Mouse (Mus musculus): ENCODE results near the gene Scfd2. TPM values are rescaled to one million over a fixed set of nuclear protein-coding genes. Genes with fewer than 3 reads are reported as not detected.
A peak's percentile ranks its signal among the peaks of the same experiment; 100 is the strongest.

The Scfd2 gene
- polyA plus RNA-seq, 1 experiment from 2014 or later, result 19.7 TPM

DNA sequence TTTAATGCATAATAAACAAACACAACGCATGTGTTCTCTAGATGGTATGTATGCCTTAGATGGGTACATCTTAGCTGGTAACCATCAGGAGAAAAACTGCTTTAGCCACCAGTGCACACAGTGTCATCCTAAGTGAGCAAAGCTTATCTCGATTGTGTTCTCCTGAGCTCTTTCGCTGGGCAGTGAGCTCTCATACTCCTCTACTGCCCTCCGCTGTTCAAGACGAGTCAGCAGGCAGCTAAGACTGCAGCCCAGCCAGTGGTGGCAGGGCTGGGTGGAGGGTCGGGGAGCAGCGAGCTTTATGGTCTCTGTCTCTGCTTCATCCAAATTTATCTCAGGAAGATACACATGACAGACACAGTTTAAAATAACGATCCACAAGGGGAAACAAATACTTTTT is 248.0 kb downstream of the Scfd2 start:
- ATAC-seq (ENCODE audit: insufficient read depth, low FRiP score, low read depth), result no peak
- H3K27ac ChIP-seq, result no peak overlapping the region
- H3K9me3 ChIP-seq, result no peaks in the 10 kb centered on the region
- no peak overlapping the region for H3K9ac ChIP-seq
- 37% methylated on average over 8 of the region's 8 CpGs for WGBS
- H3K4me3 ChIP-seq (replicated peaks), result no peak overlapping the region
- no peaks in the 10 kb centered on the region for H3K36me3 ChIP-seq
- no peaks in the 10 kb centered on the region for H3K27me3 ChIP-seq (replicated peaks)
- 0 out of 2 replicates have a peak, but pooled peaks cover 3% of the 10 kb centered on the region for H3K4me1 ChIP-seq
- H3K4me2 ChIP-seq, result no peak overlapping the region

- Histone ChIP-seq H3K4me3 (replicated peaks) (no peak overlapping the region), H3K9me3 (no peaks in the 10 kb centered on the region), H3K4me2 (no peak overlapping the region), H3K9ac (no peak overlapping the region), H3K4me1 (0 out of 2 replicates have a peak, but pooled peaks cover 9% of the 10 kb centered on the region), H3K27ac (no peak overlapping the region), H3K27me3 (replicated peaks) (no peaks in the 10 kb centered on the region), H3K36me3 (no peaks in the 10 kb centered on the region)
- no peak for ATAC-seq (ENCODE audit: insufficient read depth, low FRiP score, low read depth)
- WGBS, result 76% methylated on average over 8 of the region's 8 CpGs
Measured at GRCm38 (mm10) chr5:74281480-74281879, 250.1 kb downstream of the Scfd2 start.

GRCm38 (mm10) chr5:74279673-74280072 is 251.9 kb downstream of the Scfd2 start:
- Histone ChIP-seq H3K4me3 (replicated peaks) (no peak overlapping the region), H3K9ac (no peak overlapping the region), H3K27ac (no peak overlapping the region), H3K4me2 (no peak overlapping the region), H3K4me1 (0 out of 2 replicates have a peak, but pooled peaks cover 6% of the 10 kb centered on the region), H3K36me3 (no peaks in the 10 kb centered on the region), H3K27me3 (replicated peaks) (no peaks in the 10 kb centered on the region), H3K9me3 (no peaks in the 10 kb centered on the region)
- WGBS, result 61% methylated on average over 7 of the region's 7 CpGs
- no peak for ATAC-seq (ENCODE audit: insufficient read depth, low FRiP score, low read depth)

GRCm38 (mm10) chr5:74278428-74278827 is 253.1 kb downstream of the Scfd2 start:
- H3K4me1 ChIP-seq, result peaks cover 11% of the 10 kb centered on the region; the same call in 1 of the 2 replicates
- no peaks in the 10 kb centered on the region for H3K9me3 ChIP-seq
- 76% methylated on average over 7 of the region's 7 CpGs for WGBS
- no peak overlapping the region for H3K4me2 ChIP-seq
- H3K27ac ChIP-seq, result no peak overlapping the region
- H3K4me3 ChIP-seq (replicated peaks), result no peak overlapping the region
- H3K27me3 ChIP-seq (replicated peaks), result no peaks in the 10 kb centered on the region
- no peaks in the 10 kb centered on the region for H3K36me3 ChIP-seq
- no peak for ATAC-seq (ENCODE audit: insufficient read depth, low FRiP score, low read depth)
- no peak overlapping the region for H3K9ac ChIP-seq

- no peaks in the 10 kb centered on the region for H3K9me3 ChIP-seq
- 0% methylated on average over 3 of the region's 3 CpGs for WGBS
- peak; percentile 54; the same call in 1 of the 2 replicates for ATAC-seq (ENCODE audit: insufficient read depth, low FRiP score, low read depth)
- H3K9ac ChIP-seq, result no peak overlapping the region
- peaks cover 12% of the 10 kb centered on the region; the same call in 1 of the 2 replicates for H3K4me1 ChIP-seq
- H3K4me2 ChIP-seq, result no peak overlapping the region
- no peaks in the 10 kb centered on the region for H3K36me3 ChIP-seq
- no peaks in the 10 kb centered on the region for H3K27me3 ChIP-seq (replicated peaks)
- no peak overlapping the region for H3K4me3 ChIP-seq (replicated peaks)
- H3K27ac ChIP-seq, result peak overlapping the region; percentile 10; the same call in 1 of the 2 replicates
Measured at GRCm38 (mm10) chr5:74277712-74278111, 253.8 kb downstream of the Scfd2 start.

DNA sequence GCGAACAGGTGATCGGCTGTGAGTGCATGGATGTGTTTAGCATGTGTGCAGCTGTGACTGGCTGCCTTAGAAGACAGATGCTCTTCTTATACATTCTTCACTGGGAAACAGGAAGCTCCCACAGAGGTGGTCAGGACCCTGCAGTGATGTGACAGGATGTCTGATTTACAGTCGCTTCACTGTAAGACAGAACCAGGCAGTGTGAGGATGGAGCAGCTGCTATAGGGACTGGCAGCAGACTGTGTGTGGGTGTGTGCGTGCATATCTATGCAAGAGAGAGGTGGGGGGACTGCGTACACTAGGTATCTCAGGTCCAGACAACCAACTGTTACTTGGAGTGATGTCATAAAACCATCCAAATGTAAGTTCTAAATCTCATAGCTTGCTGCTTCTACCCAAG is 254.3 kb downstream of the Scfd2 start:
- no peak overlapping the region for H3K4me2 ChIP-seq
- no peaks in the 10 kb centered on the region for H3K36me3 ChIP-seq
- no peak for ATAC-seq (ENCODE audit: insufficient read depth, low FRiP score, low read depth)
- peaks cover 12% of the 10 kb centered on the region; the same call in 1 of the 2 replicates for H3K4me1 ChIP-seq
- no peaks in the 10 kb centered on the region for H3K27me3 ChIP-seq (replicated peaks)
- H3K9me3 ChIP-seq, result no peaks in the 10 kb centered on the region
- no peak overlapping the region for H3K9ac ChIP-seq
- no peak overlapping the region for H3K4me3 ChIP-seq (replicated peaks)
- WGBS, result 73% methylated on average over 5 of the region's 5 CpGs
- peak overlapping the region; percentile 10; the same call in 1 of the 2 replicates for H3K27ac ChIP-seq

DNA sequence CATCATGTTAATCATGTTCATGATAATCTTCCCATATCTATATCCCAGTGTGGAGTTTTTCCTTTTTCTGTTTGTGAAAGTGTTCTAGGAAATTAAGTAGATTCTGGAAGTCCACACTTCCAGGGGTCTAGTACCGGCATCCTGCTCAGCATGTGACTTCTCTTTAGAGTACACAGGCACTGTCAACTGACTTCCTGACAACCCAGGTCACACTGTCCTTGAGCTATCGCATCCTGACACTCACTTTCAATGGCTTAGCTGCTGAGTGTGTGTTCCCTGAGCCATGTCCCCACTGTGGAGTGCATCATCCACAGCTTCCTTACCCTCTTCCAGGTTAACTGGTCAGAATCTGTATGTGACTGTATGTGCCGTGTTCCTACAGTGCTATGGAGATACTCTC is 258.2 kb downstream of the Scfd2 start:
- no peaks in the 10 kb centered on the region for H3K9me3 ChIP-seq
- H3K27me3 ChIP-seq (replicated peaks), result no peaks in the 10 kb centered on the region
- WGBS, result 79% methylated on average over 3 of the region's 3 CpGs
- no peak overlapping the region for H3K27ac ChIP-seq
- H3K9ac ChIP-seq, result no peak overlapping the region
- no peaks in the 10 kb centered on the region for H3K36me3 ChIP-seq
- no peak overlapping the region for H3K4me3 ChIP-seq (replicated peaks)
- H3K4me1 ChIP-seq, result peaks cover 12% of the 10 kb centered on the region; the same call in 1 of the 2 replicates
- no peak overlapping the region for H3K4me2 ChIP-seq
- no peak for ATAC-seq (ENCODE audit: insufficient read depth, low FRiP score, low read depth)

GRCm38 (mm10) chr5:74267736-74268369 is 263.7 kb downstream of the Scfd2 start:
- no peak overlapping the region for H3K27ac ChIP-seq
- no peaks in the 10 kb centered on the region for H3K9me3 ChIP-seq
- ATAC-seq (ENCODE audit: insufficient read depth, low FRiP score, low read depth), result no peak
- H3K36me3 ChIP-seq, result no peaks in the 10 kb centered on the region
- H3K4me2 ChIP-seq, result no peak overlapping the region
- peaks cover 17% of the 10 kb centered on the region; the same call in 1 of the 2 replicates for H3K4me1 ChIP-seq
- H3K27me3 ChIP-seq (replicated peaks), result no peaks in the 10 kb centered on the region
- no peak overlapping the region for H3K4me3 ChIP-seq (replicated peaks)
- WGBS, result 73% methylated on average over 5 of the region's 5 CpGs
- H3K9ac ChIP-seq, result no peak overlapping the region

DNA sequence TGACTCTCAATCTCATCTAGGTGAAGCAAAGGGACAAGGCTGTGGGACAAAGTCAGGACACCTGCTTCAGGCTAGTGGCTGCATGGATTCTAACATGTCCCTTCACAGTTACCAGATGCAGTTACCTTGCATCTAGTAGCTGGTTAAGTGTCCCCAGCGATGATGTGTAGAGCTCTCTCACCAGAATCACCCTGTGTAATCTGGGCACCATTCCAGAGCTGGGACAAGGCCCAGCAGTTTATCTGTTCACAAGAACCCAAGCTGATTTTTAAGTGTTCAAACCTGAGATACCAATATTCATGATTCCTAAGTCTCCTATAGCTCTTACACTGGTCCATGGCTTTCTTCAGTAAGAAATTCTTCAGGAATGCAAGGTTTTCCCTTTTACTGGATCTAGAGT is 264.4 kb downstream of the Scfd2 start:
- 78% methylated on average over 1 of the region's 1 CpGs for WGBS
- no peak overlapping the region for H3K9ac ChIP-seq
- peaks cover 17% of the 10 kb centered on the region; the same call in 1 of the 2 replicates for H3K4me1 ChIP-seq
- no peaks in the 10 kb centered on the region for H3K36me3 ChIP-seq
- H3K4me2 ChIP-seq, result no peak overlapping the region
- H3K9me3 ChIP-seq, result no peaks in the 10 kb centered on the region
- no peak overlapping the region for H3K4me3 ChIP-seq (replicated peaks)
- no peaks in the 10 kb centered on the region for H3K27me3 ChIP-seq (replicated peaks)
- H3K27ac ChIP-seq, result no peak overlapping the region
- no peak for ATAC-seq (ENCODE audit: insufficient read depth, low FRiP score, low read depth)

DNA sequence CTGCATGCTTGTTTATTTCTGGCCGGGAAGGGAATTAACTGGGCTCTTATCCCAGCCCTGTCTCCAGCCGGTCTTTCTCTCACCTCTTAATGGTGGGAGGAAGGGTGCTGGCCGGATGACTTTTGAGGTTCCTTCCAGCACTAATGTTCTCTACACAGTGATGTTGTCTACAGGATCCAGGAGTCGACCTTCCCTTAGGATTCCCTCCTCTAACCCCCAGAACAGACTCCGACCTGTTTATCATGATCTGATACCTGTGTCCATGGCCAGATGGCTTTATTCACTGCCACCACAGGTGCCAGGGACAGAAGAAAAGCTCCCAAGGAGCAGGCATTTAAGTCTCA is 265.1 kb downstream of the Scfd2 start:
- 0 out of 2 replicates have a peak overlapping the region, but pooled peaks have one; percentile 1 for H3K27ac ChIP-seq
- no peak for ATAC-seq (ENCODE audit: insufficient read depth, low FRiP score, low read depth)
- peaks cover 19% of the 10 kb centered on the region; the same call in 1 of the 2 replicates for H3K4me1 ChIP-seq

DNA sequence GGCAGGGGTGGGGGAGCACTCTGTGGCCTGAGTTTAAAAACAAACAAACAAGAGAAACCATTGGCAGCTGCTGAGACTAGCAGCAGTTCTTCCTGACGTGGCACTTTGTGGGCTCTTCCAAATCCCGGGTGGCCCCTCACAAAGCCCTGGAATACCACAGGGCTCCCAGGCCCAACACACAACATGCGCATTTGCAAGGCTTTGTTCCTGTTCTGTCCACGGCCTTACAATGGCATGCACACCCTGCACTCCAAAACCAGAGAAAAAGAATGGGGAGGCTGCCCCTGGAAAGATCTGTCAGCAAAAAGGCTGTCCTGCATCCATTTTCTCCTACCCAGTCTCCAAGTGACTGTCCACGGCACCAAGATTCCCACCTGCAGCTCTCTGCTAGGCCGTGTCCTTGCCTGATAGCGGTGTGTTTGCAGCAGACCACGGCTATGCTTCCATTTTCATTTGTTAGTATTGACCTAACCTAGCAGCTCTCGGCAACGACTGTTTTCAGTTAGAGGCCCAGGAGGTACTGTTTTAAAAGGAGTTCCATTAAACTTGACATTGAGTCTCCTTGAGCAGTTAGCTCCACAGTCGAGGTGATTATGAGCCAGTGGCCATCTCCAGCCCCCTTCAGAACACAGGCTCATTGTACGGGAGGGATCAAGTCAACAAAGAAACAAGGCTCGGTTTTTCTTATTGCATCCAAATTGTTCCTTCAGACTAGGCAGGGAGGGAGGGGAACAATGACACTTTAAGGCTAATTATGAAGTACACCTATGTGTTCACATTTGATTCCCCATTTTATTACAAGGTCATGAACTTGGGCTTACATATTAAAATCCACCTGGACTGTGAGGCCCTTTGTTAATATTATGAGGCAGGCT is 265.7 kb downstream of the Scfd2 start:
- Histone ChIP-seq H3K36me3 (no peaks in the 10 kb centered on the region), H3K9me3 (no peaks in the 10 kb centered on the region), H3K4me3 (replicated peaks) (no peak overlapping the region), H3K9ac (no peak overlapping the region), H3K4me1 (peaks cover 21% of the 10 kb centered on the region; the same call in 1 of the 2 replicates), H3K27me3 (replicated peaks) (no peaks in the 10 kb centered on the region), H3K4me2 (no peak overlapping the region), H3K27ac (0 out of 2 replicates have a peak overlapping the region, but pooled peaks have one; percentile 1)
- WGBS, result 46% methylated on average over 13 of the region's 13 CpGs
- no peak for ATAC-seq (ENCODE audit: insufficient read depth, low FRiP score, low read depth)

More for the DNA sequence above, 265.1 kb downstream of the Scfd2 start:
- Histone ChIP-seq H3K4me3 (replicated peaks) (no peak overlapping the region), H3K4me2 (no peak overlapping the region), H3K9me3 (no peaks in the 10 kb centered on the region), H3K27me3 (replicated peaks) (no peaks in the 10 kb centered on the region), H3K9ac (no peak overlapping the region), H3K36me3 (no peaks in the 10 kb centered on the region)
- WGBS, result 37% methylated on average over 5 of the region's 5 CpGs

- ATAC-seq (ENCODE audit: insufficient read depth, low FRiP score, low read depth), result no peak
- no peaks in the 10 kb centered on the region for H3K36me3 ChIP-seq
- WGBS, result 72% methylated on average over 6 of the region's 6 CpGs
- peaks cover 27% of the 10 kb centered on the region for H3K4me1 ChIP-seq
- H3K9ac ChIP-seq, result no peak overlapping the region
- H3K9me3 ChIP-seq, result no peaks in the 10 kb centered on the region
- H3K4me3 ChIP-seq (replicated peaks), result no peak overlapping the region
- H3K27ac ChIP-seq, result no peak overlapping the region
- H3K4me2 ChIP-seq, result no peak overlapping the region
- H3K27me3 ChIP-seq (replicated peaks), result no peaks in the 10 kb centered on the region
Measured at GRCm38 (mm10) chr5:74265151-74265550, 266.4 kb downstream of the Scfd2 start.

All from stomach, embryonic 15.5 days (tissue).